Mouse (Mus musculus) CH12.LX (cell line): ENCODE data around the gene Tbc1d30. TPM values are rescaled to one million over a fixed set of nuclear protein-coding genes. Genes with fewer than 3 reads are reported as not detected.
A peak's percentile ranks its signal among the peaks of the same experiment; 100 is the strongest.

Source experiments
- DNase-seq: peaks from one replicate; pipeline ENCODE4 v3.0.0-alpha.2; 2013; ENCODE audit errors: extremely low read depth
- H3K27ac ChIP-seq: 2 replicates; pipeline ENCODE4 v1.5.1; 2012; ENCODE audit warnings: low read depth, mild to moderate bottlenecking, control low read depth, moderate library complexity; ENCODE audit not compliant: insufficient read depth
- H3K27me3 ChIP-seq: replicated peaks from 2 replicates; pipeline ENCODE3; 2012; ENCODE audit warnings: inconsistent platforms
- H3K36me3 ChIP-seq, 2 experiments: replicated peaks in 1 of 2; 2 replicates each; pipeline versions ENCODE3 to v1.6.1; 2012; ENCODE audit warnings: inconsistent platforms in 1 of 2, low read length in 1 of 2, mild to moderate bottlenecking in 1 of 2, mixed read lengths in 1 of 2, moderate library complexity in 1 of 2; ENCODE audit not compliant: control insufficient read depth in 1 of 2, insufficient read depth in 1 of 2
- H3K4me1 ChIP-seq, 2 experiments: 2 replicates each; pipeline ENCODE4 v1.6.1; 2012; ENCODE audit warnings: inconsistent platforms in 1 of 2, moderate library complexity in 1 of 2; ENCODE audit not compliant: insufficient read depth in 2 of 2, control insufficient read depth in 1 of 2
- H3K4me2 ChIP-seq: 2 replicates; pipeline ENCODE4 v1.6.1; 2012; ENCODE audit warnings: low read depth, mild to moderate bottlenecking, control low read depth; ENCODE audit not compliant: poor library complexity, insufficient read depth, severe bottlenecking
- H3K4me3 ChIP-seq, 3 experiments: fragments of 150-350 bp in 1 of 3; sonication (generic) in 1 of 3; replicated peaks in 1 of 3; 2 replicates each; pipeline versions ENCODE3 to v1.5.1; 2011 to 2012; ENCODE audit warnings: low read depth in 2 of 3, low read length in 2 of 3, mild to moderate bottlenecking in 2 of 3, moderate library complexity in 2 of 3, control low read depth in 1 of 3, improper control_type of control experiment in 1 of 3, inconsistent platforms in 1 of 3, mixed read lengths in 1 of 3; ENCODE audit not compliant: poor library complexity in 1 of 3
- H3K79me2 ChIP-seq: replicated peaks from 2 replicates; pipeline ENCODE4 v1.6.1; 2012; ENCODE audit warnings: mild to moderate bottlenecking, moderate library complexity; ENCODE audit not compliant: control insufficient read depth, poor library complexity, insufficient read depth, severe bottlenecking; ENCODE audit errors: extremely low read depth
- H3K9ac ChIP-seq: 2 replicates; pipeline ENCODE4 v1.6.1; 2012; ENCODE audit warnings: low read depth, mild to moderate bottlenecking, control low read depth, moderate library complexity; ENCODE audit not compliant: insufficient read depth
- H3K9me3 ChIP-seq: replicated peaks from 2 replicates; pipeline ENCODE3; 2012; ENCODE audit warnings: low read length, inconsistent platforms, mixed read lengths
- BHLHE40 ChIP-seq: IDR thresholded peaks from 2 replicates; pipeline ENCODE4 v1.6.1; 2011; ENCODE audit warnings: mild to moderate bottlenecking, low read depth, low read length, improper control_type of control experiment
- CHD1 ChIP-seq: IDR thresholded peaks from 2 replicates; pipeline ENCODE4 v1.6.1; 2012; ENCODE audit warnings: low read depth, low read length, improper control_type of control experiment, inconsistent platforms
- CHD2 ChIP-seq: IDR thresholded peaks from 2 replicates; pipeline ENCODE4 v1.6.1; 2011; ENCODE audit warnings: low read length, improper control_type of control experiment
- CTCF ChIP-seq, 2 experiments: IDR thresholded peaks in 1 of 2; conservative IDR thresholded peaks in 1 of 2; 2 replicates each; pipeline ENCODE4 v1.5.1; 2011 to 2012; ENCODE audit warnings: low read depth in 2 of 2, low read length in 2 of 2, improper control_type of control experiment in 1 of 2, inconsistent platforms in 1 of 2, mild to moderate bottlenecking in 1 of 2, moderate library complexity in 1 of 2
- E2F4 ChIP-seq: IDR thresholded peaks from 2 replicates; pipeline ENCODE4 v1.6.1; 2011; ENCODE audit warnings: low read depth, low read length, improper control_type of control experiment; ENCODE audit not compliant: insufficient replicate concordance
- ELF1 ChIP-seq: IDR thresholded peaks from 2 replicates; pipeline ENCODE4 v1.6.1; 2014; ENCODE audit warnings: low read depth, mild to moderate bottlenecking, inconsistent platforms, low read length, improper control_type of control experiment
- EP300 ChIP-seq: IDR thresholded peaks from 2 replicates; pipeline ENCODE4 v1.6.1; 2011; ENCODE audit warnings: low read length, improper control_type of control experiment
- ETS1 ChIP-seq: conservative IDR thresholded peaks from 2 replicates; pipeline ENCODE4 v1.6.1; 2012; ENCODE audit warnings: low read depth, mild to moderate bottlenecking, inconsistent platforms, low read length, improper control_type of control experiment, moderate library complexity
- IRF4 ChIP-seq: IDR thresholded peaks from 2 replicates; pipeline ENCODE4 v1.6.1; 2014; ENCODE audit warnings: low read depth, mild to moderate bottlenecking, inconsistent platforms, low read length, improper control_type of control experiment
- MAFK ChIP-seq: IDR thresholded peaks from 2 replicates; pipeline ENCODE4 v1.6.1; 2011; ENCODE audit warnings: low read length, improper control_type of control experiment; ENCODE audit not compliant: insufficient replicate concordance
- MAX ChIP-seq: IDR thresholded peaks from 2 replicates; pipeline ENCODE4 v1.6.1; 2011; ENCODE audit warnings: low read length, improper control_type of control experiment
- MAZ ChIP-seq: IDR thresholded peaks from 2 replicates; pipeline ENCODE4 v1.6.1; 2012; ENCODE audit warnings: low read depth, mild to moderate bottlenecking, inconsistent platforms, low read length, improper control_type of control experiment, moderate library complexity
- MXI1 ChIP-seq: IDR thresholded peaks from 2 replicates; pipeline ENCODE4 v1.6.1; 2011; ENCODE audit warnings: mild to moderate bottlenecking, low read depth, low read length, improper control_type of control experiment
- MYC ChIP-seq: IDR thresholded peaks from 2 replicates; pipeline ENCODE4 v1.6.1; 2011; ENCODE audit warnings: low read depth, mild to moderate bottlenecking, improper control_type of control experiment, low read length
- NELFE ChIP-seq: IDR thresholded peaks from 2 replicates; pipeline ENCODE4 v1.6.1; 2011; ENCODE audit warnings: low read depth, low read length, improper control_type of control experiment
- NRF1 ChIP-seq: IDR thresholded peaks from 2 replicates; pipeline ENCODE4 v1.6.1; 2014; ENCODE audit warnings: low read depth, mild to moderate bottlenecking, inconsistent platforms, low read length, improper control_type of control experiment, moderate library complexity
- PAX5 ChIP-seq: IDR thresholded peaks from 2 replicates; pipeline ENCODE4 v1.6.1; 2012; ENCODE audit warnings: low read length, inconsistent platforms, mixed read lengths
- POLR2A ChIP-seq: IDR thresholded peaks from 2 replicates; pipeline ENCODE4 v1.6.1; 2011; ENCODE audit warnings: low read depth, mild to moderate bottlenecking, improper control_type of control experiment, low read length
- RAD21 ChIP-seq: IDR thresholded peaks from 2 replicates; pipeline ENCODE4 v1.6.1; 2011; ENCODE audit warnings: low read depth, mild to moderate bottlenecking, low read length, improper control_type of control experiment, moderate library complexity
- SIN3A ChIP-seq: IDR thresholded peaks from 2 replicates; pipeline ENCODE4 v1.6.1; 2012; ENCODE audit warnings: low read length, improper control_type of control experiment, inconsistent platforms
- SMC3 ChIP-seq: IDR thresholded peaks from 2 replicates; pipeline ENCODE4 v1.6.1; 2011; ENCODE audit warnings: low read depth, low read length, improper control_type of control experiment
- TCF12 ChIP-seq: IDR thresholded peaks from 2 replicates; pipeline ENCODE4 v1.6.1; 2014; ENCODE audit warnings: low read depth, mild to moderate bottlenecking, inconsistent platforms, low read length, improper control_type of control experiment
- USF1 ChIP-seq: IDR thresholded peaks from 2 replicates; pipeline ENCODE4 v1.6.1; 2014; ENCODE audit warnings: low read depth, mild to moderate bottlenecking, inconsistent platforms, low read length, improper control_type of control experiment
- ZC3H11A ChIP-seq: IDR thresholded peaks from 2 replicates; pipeline ENCODE4 v1.6.1; 2012; ENCODE audit warnings: low read depth, mild to moderate bottlenecking, inconsistent platforms, low read length, improper control_type of control experiment
- ZMIZ1 ChIP-seq: IDR thresholded peaks from 2 replicates; pipeline ENCODE4 v1.6.1; 2012; ENCODE audit warnings: low read depth, mild to moderate bottlenecking, inconsistent platforms, low read length, improper control_type of control experiment
- ZNF384 ChIP-seq: IDR thresholded peaks from 2 replicates; pipeline ENCODE4 v1.6.1; 2012; ENCODE audit warnings: low read depth, low read length, improper control_type of control experiment, inconsistent platforms
- dilution Hi-C: fragments of 300-500 bp; cut with MboI; formaldehyde crosslinking; loops from 2 replicates; pipeline ENCODE4 v1.14.3; 2020; ENCODE audit warnings: low sequenced_read_pairs; ENCODE audit not compliant: extremely low pct_unique_long_range_greater_than_20kb, extremely low pct_ligation_motif_present
- in situ Hi-C: fragments of 300-500 bp; cut with MboI; formaldehyde crosslinking; loops from 3 replicates; pipeline ENCODE4 v1.14.3; 2019; ENCODE audit warnings: low sequenced_read_pairs, low pct_ligation_motif_present, low pct_unique_long_range_greater_than_20kb, mixed read lengths
- polyA plus RNA-seq: library from polyadenylated mRNA; unstranded; fragments of >175 nt; gene quantifications from 2 replicates; pipeline ENCODE4 v1.2.1, GENCODE M21; 2012; ENCODE audit warnings: low read depth; ENCODE audit not compliant: insufficient read length
- total RNA-seq, 2 experiments: library from RNA; depleted of rRNA; stranded (reverse); fragments of 300-350 nt in 1 of 2; fragments of >200 nt in 1 of 2; gene quantifications; 2 replicates each; pipeline ENCODE4 v1.2.3; 2012 to 2014

Tbc1d30 gene
- total and polyA plus RNA-seq, 3 experiments, result 0.16 TPM; not detected in 2

- TF ChIP-seq NRF1 (no peak), EP300 (no peak), RAD21 (0 out of 2 replicates have a peak, but pooled peaks have one; percentile 0), PAX5 (no peak), CHD2 (no peak), MAZ (no peak), ZNF384 (no peak), MAFK (no peak), ELF1 (no peak), CTCF (conservative IDR thresholded peaks at IDR 0.05 in 1 of 2, IDR thresholded peaks at IDR 0.05 in 1 of 2; ENCODE audit: low read depth in 2 of 2, low read length in 2 of 2) (peak in 1 of 2 experiments; percentile 59; a peak in 2 of 4 replicates), ZMIZ1 (no peak), ZC3H11A (no peak), CHD1 (no peak), NELFE (no peak), MYC (peak; percentile 76), IRF4 (no peak), TCF12 (no peak), POLR2A (no peak), E2F4 (no peak), MAX (no peak), MXI1 (no peak), USF1 (no peak), SIN3A (no peak), ETS1 (no peak), SMC3 (peak; percentile 13; the same call in 1 of the 2 replicates), BHLHE40 (0 out of 2 replicates have a peak, but pooled peaks have one; percentile 16)
- in situ Hi-C loops (no loop called here), dilution Hi-C loops (no loop called here)
- H3K9ac ChIP-seq, result no peak overlapping the region
- no peak for DNase-seq
- peaks cover 0 to 5% of the 10 kb centered on the region in 2 experiments; a peak in 2 of 4 replicates for H3K4me1 ChIP-seq
- no peaks in the 10 kb centered on the region for H3K79me2 ChIP-seq
- H3K27ac ChIP-seq, result no peak overlapping the region
- no peaks in the 10 kb centered on the region for H3K27me3 ChIP-seq
- no peak overlapping the region for H3K4me3 ChIP-seq
- no peaks in the 10 kb centered on the region for H3K9me3 ChIP-seq
- H3K4me2 ChIP-seq, result no peak overlapping the region
- H3K36me3 ChIP-seq, result no peaks in the 10 kb centered on the region
Measured at GRCm38 (mm10) chr10:121360358-121360757, 9.3 kb upstream of the Tbc1d30 start.
